Mouse (Mus musculus) liver, adult 10 weeks (tissue): ENCODE measurements around the gene Arhgdib. TPM values are rescaled to one million over a fixed set of nuclear protein-coding genes. Genes with fewer than 3 reads are reported as not detected.

Experiments used
- polyA plus RNA-seq: library from polyadenylated mRNA; stranded (reverse); fragments of 350-450 nt; fragmentation: Illumina TruSeq; extraction: RNeasy Lipid Tissue Mini Kit (QIAGEN cat#74804); gene quantifications from one replicate; pipeline ENCODE4 v1.2.3, GENCODE M21; 2014; ENCODE audit warnings: low read depth, low replicate concordance

Gene Arhgdib
- 8.6 TPM for polyA plus RNA-seq

DNA sequence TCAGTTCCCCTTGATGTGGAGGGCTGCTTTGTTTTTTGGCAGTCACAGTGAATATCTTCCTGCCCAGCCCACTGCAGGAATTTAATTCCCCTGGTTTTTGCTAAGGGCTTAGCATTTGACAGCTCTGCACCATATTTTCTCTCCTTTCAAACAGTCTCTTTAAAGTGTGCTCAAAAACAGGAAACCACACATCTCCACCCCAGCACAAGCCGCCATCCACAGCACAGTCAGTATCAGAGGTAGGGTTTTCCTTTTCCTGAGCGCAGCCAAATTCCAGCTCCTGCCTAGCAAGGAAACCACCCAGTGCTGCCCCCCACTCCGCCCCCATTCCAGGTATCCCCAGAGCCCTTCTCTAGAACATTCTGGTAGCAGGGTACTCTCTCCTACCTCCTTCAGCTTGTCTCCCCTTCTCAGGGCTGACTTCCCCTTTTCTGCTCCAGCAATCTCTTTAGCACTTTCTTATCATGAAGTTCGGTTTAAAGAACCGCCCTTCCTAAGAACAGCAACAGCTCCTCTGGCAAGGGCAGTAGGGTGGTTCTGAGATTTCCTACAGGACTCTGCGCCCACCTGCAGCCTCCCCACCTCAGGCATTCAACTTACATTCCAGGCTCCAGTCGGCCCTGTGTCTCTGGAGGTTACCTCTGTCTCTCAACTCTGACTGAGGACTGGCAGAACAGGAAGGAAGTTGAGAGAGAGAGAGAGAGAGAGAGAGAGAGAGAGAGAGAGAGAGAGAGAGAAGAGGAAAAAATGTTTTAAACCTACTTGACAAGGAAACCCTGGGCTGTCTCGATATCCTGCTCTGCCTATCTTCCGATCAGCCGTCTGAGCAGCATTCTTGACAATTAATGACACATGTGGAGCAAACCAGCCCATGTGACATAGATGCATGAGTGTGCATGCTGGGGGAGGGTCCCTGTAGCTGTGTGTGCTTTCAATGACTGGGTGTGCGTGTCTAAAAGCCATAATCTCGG is at the start of gene Arhgdib:
Gene Arhgdib, minus strand, starts transcription at position 849 of the 971 bp plus-strand sequence.

DNA sequence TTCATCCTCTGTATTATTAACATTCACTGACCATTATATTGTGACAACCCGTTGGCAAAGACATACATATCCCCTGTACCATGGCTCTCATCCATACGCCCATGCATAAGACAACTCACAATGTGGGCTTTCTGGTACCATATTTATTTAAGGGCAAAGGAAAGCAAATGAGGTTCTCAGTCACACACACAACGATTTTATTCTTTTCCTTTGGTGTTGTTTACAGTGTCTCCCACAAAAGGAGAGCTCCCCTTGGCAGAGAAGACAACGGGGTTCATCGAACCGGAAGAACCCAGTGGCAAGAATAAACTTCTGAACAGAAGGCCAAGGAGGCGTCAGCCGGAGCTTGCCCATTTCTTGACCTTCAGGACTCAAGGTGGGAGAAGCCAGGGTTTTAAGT is 18.2 kb downstream of the Arhgdib start, which contains the start of gene Pde6h:
Gene Pde6h, plus strand, starts transcription at position 301 of the 400 bp plus-strand sequence.

DNA sequence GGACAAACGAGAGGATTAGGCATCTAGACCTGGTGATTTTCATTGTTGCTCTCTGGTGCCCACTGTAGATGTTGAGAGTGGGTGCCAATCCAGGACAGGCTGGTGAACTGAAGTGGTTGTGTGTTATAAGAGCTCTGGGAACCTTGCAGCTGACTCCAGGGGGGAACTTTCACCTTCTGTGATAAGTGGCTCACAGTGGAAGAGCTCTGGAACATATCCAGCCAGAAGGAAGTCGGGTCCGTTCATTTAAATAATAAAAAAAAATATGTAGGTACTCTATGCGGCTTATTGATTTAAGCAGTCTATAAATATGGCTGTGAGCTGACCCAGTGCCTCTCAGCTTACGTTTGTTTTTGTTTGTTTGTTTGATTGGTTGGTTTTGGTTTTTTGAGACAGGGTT is 19.6 kb downstream of the Arhgdib start, which contains the start of gene Erp27:
Gene Erp27, minus strand, starts transcription at position 101 of the 400 bp plus-strand sequence.

GRCm38 (mm10) chr6:136875670-136876069 is 66.0 kb downstream of the Arhgdib start, which contains the start of gene Mgp:
Mgp (minus strand) TSS chr6:136875823.

Other genes starting within 250 kb of the Arhgdib start
- gene Gucy2c, start 160.1 kb downstream of the Arhgdib start, polyA plus RNA-seq, result 0.16 TPM
- 0.13 TPM for gene Hist4h4, start 137.5 kb downstream of the Arhgdib start, polyA plus RNA-seq
- gene H2afj, start 133.7 kb downstream of the Arhgdib start, polyA plus RNA-seq, result 2.5 TPM
- gene BC049715, start 114.3 kb downstream of the Arhgdib start, polyA plus RNA-seq, result 0.50 TPM
- gene Wbp11, start 113.7 kb downstream of the Arhgdib start, polyA plus RNA-seq, result 22.9 TPM
- not detected for gene Smco3, start 106.4 kb downstream of the Arhgdib start, polyA plus RNA-seq
- 1.5 TPM for gene Art4, start 84.2 kb downstream of the Arhgdib start, polyA plus RNA-seq
- 1.8 TPM for gene Mgp, start 66.1 kb downstream of the Arhgdib start, polyA plus RNA-seq
- gene Erp27, start 19.7 kb downstream of the Arhgdib start, polyA plus RNA-seq, result not detected
- not detected for gene Pde6h, start 18.1 kb downstream of the Arhgdib start, polyA plus RNA-seq
- gene Rerg, start 228.6 kb upstream of the Arhgdib start, polyA plus RNA-seq, result 4.2 TPM